8 mouse cellular contexts compared by ENCODE assay signal in genomic region chr2:51140486-51140885, GRCm38 (mm10). TPM values are rescaled to one million over a fixed set of nuclear protein-coding genes. Genes with fewer than 3 reads are reported as not detected.
DNase-seq lines count a peak whose midpoint lies in the region; ATAC-seq and TF ChIP-seq lines count a peak whose summit lies in the region.

No protein-coding gene starts in this region.

- H3K4me3 ChIP-seq in forebrain, embryonic 11.5 days (ENCODE audit: low read depth, low read length) = peak overlapping the region; percentile 24
- H3K4me3 ChIP-seq in thymus, adult 2 months (ENCODE audit: control insufficient read depth, insufficient read depth, low read length) = no peak overlapping the region

- no peak for TF ChIP-seq CTCF in thymus, adult 2 months (IDR thresholded peaks at IDR 0.05; ENCODE audit: borderline replicate concordance, control insufficient read depth, extremely low read depth, insufficient read depth, low read length, poor library complexity)

- peaks cover 29% of the 10 kb centered on the region for H3K4me1 ChIP-seq in forebrain, embryonic 11.5 days (replicated peaks; ENCODE audit: control insufficient read depth, insufficient read depth, low read length)
- no peaks in the 10 kb centered on the region for H3K4me1 ChIP-seq in thymus, adult 2 months (replicated peaks; ENCODE audit: control insufficient read depth, insufficient read depth, low read length)

- H3K27ac ChIP-seq in forebrain, embryonic 11.5 days (ENCODE audit: low read depth, low read length) = peak overlapping the region; percentile 68
- H3K27ac ChIP-seq in thymus, adult 2 months (ENCODE audit: control insufficient read depth, insufficient read depth, low read length) = no peak overlapping the region

- H3K36me3 ChIP-seq in forebrain, embryonic 11.5 days (ENCODE audit: control insufficient read depth, insufficient read depth, low read length) = peaks cover 7% of the 10 kb centered on the region; the same call in 1 of the 2 replicates
- no peaks in the 10 kb centered on the region for H3K36me3 ChIP-seq in thymus, adult 2 months (ENCODE audit: control insufficient read depth, insufficient read depth, low read length)

- H3K9me3 ChIP-seq in forebrain, embryonic 11.5 days (ENCODE audit: control insufficient read depth, low read length) = no peaks in the 10 kb centered on the region

- TF ChIP-seq POLR2A in thymus, adult 2 months (IDR thresholded peaks at IDR 0.05; ENCODE audit: control insufficient read depth, extremely low read depth, insufficient read depth, low read length, poor library complexity) = no peak

- peak overlapping the region; percentile 49 for H3K9ac ChIP-seq in forebrain, embryonic 11.5 days (ENCODE audit: low read length)

- ATAC-seq in forebrain, embryonic 11.5 days (replicated peaks; ENCODE audit: low FRiP score) = peak; percentile 84

- WGBS in forebrain, embryonic 11.5 days = under 1% methylated on average over 8 of the region's 8 CpGs
- 89% methylated on average over 8 of the region's 8 CpGs for WGBS in thymus, adult 2 months

- H3K4me2 ChIP-seq in forebrain, embryonic 11.5 days (ENCODE audit: low read depth, low read length, severe bottlenecking) = peak overlapping the region; percentile 53

- DNase-seq in ES-CJ7 (ENCODE audit: low read depth, low spot score) = peak; percentile 85
- peak; percentile 78 for DNase-seq in forebrain, embryonic 11.5 days (ENCODE audit: low spot score)
- peak; percentile 31 for DNase-seq in kidney, adult 18-20 months
- DNase-seq in lung, postnatal 14 days = peak; percentile 27
- DNase-seq in adrenal gland, adult 8-10 months = no peak
- DNase-seq in frontal cortex, adult 2 months (ENCODE audit: extremely low spot score in 1 of 2, low spot score in 1 of 2) = no peak
- no peak for DNase-seq in thymus, adult 2 months
- DNase-seq in thymus, adult 18-20 months = no peak

- no peaks in the 10 kb centered on the region for H3K27me3 ChIP-seq in forebrain, embryonic 11.5 days (ENCODE audit: control insufficient read depth, insufficient read depth, low read length)
- H3K27me3 ChIP-seq in thymus, adult 2 months (ENCODE audit: control insufficient read depth, insufficient read depth, low read length) = no peaks in the 10 kb centered on the region

RNA-seq across cellular contexts. Expression of gene Rnd3, which starts 8.4 kb away (rescaled TPM):
- 160 and 163 TPM in 2 replicates for polyA plus RNA-seq in forebrain, embryonic 11.5 days (2014; fragmentation: Nextera tagmentation; extraction: Ambion mirVana)
- 10 to 100 TPM; 30.0 to 44.0 (median 34.4) TPM for total RNA-seq in adrenal gland, adult 8-10 months (2022)
- 26.7 and 27.7 TPM in 2 replicates for polyA plus RNA-seq in frontal cortex, adult 2 months (2012; rRNA removed)
- 0.83 and 1.0 TPM in 2 replicates for polyA plus RNA-seq in thymus, adult 2 months (2012; rRNA removed)

Comparison
In these comparisons a context has a peak if more than half of its experiments do, and no peak if none do; other contexts are left out.
1. DNase-seq: peak in ES-CJ7 (single experiment), forebrain, embryonic 11.5 days (single experiment), kidney, adult 18-20 months (single experiment) and lung, postnatal 14 days (single experiment); none in adrenal gland, adult 8-10 months (single experiment), frontal cortex, adult 2 months (0 of 2), thymus, adult 2 months (single experiment) and thymus, adult 18-20 months (0 of 2).
2. RNA of gene Rnd3, which starts 8.4 kb away (polyA plus RNA-seq): 160 to 163 TPM in forebrain, embryonic 11.5 days and 26.7 to 27.7 TPM in frontal cortex, adult 2 months; 0.83 to 1.0 TPM in thymus, adult 2 months; every median in the first group is over 10 times any median in the second.